In genomic region chr11:80821296-80821695, GRCm38 (mm10) we compare ENCODE assay signal across 8 mouse cellular contexts. TPM values are rescaled to one million over a fixed set of nuclear protein-coding genes. Genes with fewer than 3 reads are reported as not detected.
DNase-seq lines count a peak whose midpoint lies in the region; ATAC-seq and TF ChIP-seq lines count a peak whose summit lies in the region.

No protein-coding gene starts in this region.

- no peaks in the 10 kb centered on the region for H3K9me3 ChIP-seq in forebrain, embryonic 10.5 days
- no peaks in the 10 kb centered on the region for H3K9me3 ChIP-seq in forebrain, embryonic 13.5 days (replicated peaks)

- H3K27me3 ChIP-seq in forebrain, embryonic 10.5 days (ENCODE audit: poor library complexity, severe bottlenecking) = no peaks in the 10 kb centered on the region
- no peaks in the 10 kb centered on the region for H3K27me3 ChIP-seq in forebrain, embryonic 13.5 days
- no peaks in the 10 kb centered on the region for H3K27me3 ChIP-seq in thymus, adult 2 months (ENCODE audit: control insufficient read depth, insufficient read depth, low read length)

- no peak for ATAC-seq in forebrain, embryonic 13.5 days

- H3K9ac ChIP-seq in forebrain, embryonic 13.5 days = no peak overlapping the region

- peak; percentile 24 for DNase-seq in forebrain, embryonic 10.5 days (ENCODE audit: extremely low spot score, low spot score)
- peak; percentile 12 for DNase-seq in adrenal gland, postnatal 25 days
- peak; percentile 62 for DNase-seq in heart, adult 8-10 months (ENCODE audit: low spot score)
- peak; percentile 49 to 65 for DNase-seq in kidney, postnatal 25 days
- peak; percentile 54 to 68 for DNase-seq in lung, postnatal 4 days
- DNase-seq in spleen, adult 12 weeks (ENCODE audit: low spot score) = no peak
- no peak for DNase-seq in thymus, adult 2 months

- H3K4me3 ChIP-seq in forebrain, embryonic 10.5 days = no peak overlapping the region
- no peak overlapping the region for H3K4me3 ChIP-seq in forebrain, embryonic 13.5 days
- no peak overlapping the region for H3K4me3 ChIP-seq in thymus, adult 2 months (ENCODE audit: control insufficient read depth, insufficient read depth, low read length)

- no peak overlapping the region for H3K4me2 ChIP-seq in forebrain, embryonic 13.5 days

- TF ChIP-seq POLR2A in thymus, adult 2 months (IDR thresholded peaks at IDR 0.05; ENCODE audit: control insufficient read depth, extremely low read depth, insufficient read depth, low read length, poor library complexity) = no peak

- H3K36me3 ChIP-seq in forebrain, embryonic 10.5 days (replicated peaks) = peaks cover 80% of the 10 kb centered on the region
- H3K36me3 ChIP-seq in forebrain, embryonic 13.5 days (ENCODE audit: poor library complexity, severe bottlenecking) = peaks cover 41% of the 10 kb centered on the region
- no peaks in the 10 kb centered on the region for H3K36me3 ChIP-seq in thymus, adult 2 months (ENCODE audit: control insufficient read depth, insufficient read depth, low read length)

- 43% methylated on average over 14 of the region's 14 CpGs for WGBS in forebrain, embryonic 10.5 days
- WGBS in forebrain, embryonic 13.5 days = 55% methylated on average over 14 of the region's 14 CpGs
- 81% methylated on average over 14 of the region's 14 CpGs for WGBS in thymus, adult 2 months

- H3K27ac ChIP-seq in forebrain, embryonic 10.5 days = peak overlapping the region; percentile 62; the same call in 1 of the 2 replicates
- H3K27ac ChIP-seq in forebrain, embryonic 13.5 days = no peak overlapping the region
- no peak overlapping the region for H3K27ac ChIP-seq in thymus, adult 2 months (ENCODE audit: control insufficient read depth, insufficient read depth, low read length)

- peaks cover 31% of the 10 kb centered on the region for H3K4me1 ChIP-seq in forebrain, embryonic 10.5 days
- H3K4me1 ChIP-seq in forebrain, embryonic 13.5 days = peaks cover 4% of the 10 kb centered on the region
- no peaks in the 10 kb centered on the region for H3K4me1 ChIP-seq in thymus, adult 2 months (replicated peaks; ENCODE audit: control insufficient read depth, insufficient read depth, low read length)

- no peak for TF ChIP-seq CTCF in thymus, adult 2 months (IDR thresholded peaks at IDR 0.05; ENCODE audit: borderline replicate concordance, control insufficient read depth, extremely low read depth, insufficient read depth, low read length, poor library complexity)

RNA-seq across cellular contexts. Expression of gene Tmem98, which starts 11.3 kb away (rescaled TPM):
- 92.0 and 95.6 TPM in 2 replicates for polyA plus RNA-seq in forebrain, embryonic 10.5 days (2016; fragmentation: Nextera tagmentation; extraction: Ambion mirVana)
- 58.6 and 60.1 TPM in 2 replicates for polyA plus RNA-seq in forebrain, embryonic 13.5 days (2015; fragmentation: Nextera tagmentation; extraction: Ambion mirVana)
- total RNA-seq in adrenal gland, postnatal 25 days (2021) = 65.1 and 67.8 TPM in 2 replicates
- 10 to 100 TPM; 12.3 to 14.2 (median 12.8) TPM for total RNA-seq in heart, adult 8-10 months (2022)
- polyA plus RNA-seq in thymus, adult 2 months (2012; rRNA removed) = 8.0 and 10.9 TPM in 2 replicates

RNA-seq across cellular contexts. Expression of gene Spaca3, which starts 36.9 kb away (rescaled TPM):
- polyA plus RNA-seq in forebrain, embryonic 10.5 days (2016; fragmentation: Nextera tagmentation; extraction: Ambion mirVana) = not detected in 2 replicates
- polyA plus RNA-seq in forebrain, embryonic 13.5 days (2015; fragmentation: Nextera tagmentation; extraction: Ambion mirVana) = not detected in 2 replicates
- not detected in 2 replicates for total RNA-seq in adrenal gland, postnatal 25 days (2021)
- total RNA-seq in heart, adult 8-10 months (2022) = not detected
- 0.26 and 0.28 TPM in 2 replicates for polyA plus RNA-seq in thymus, adult 2 months (2012; rRNA removed)

RNA-seq across cellular contexts. Expression of gene Myo1d, which starts 41.5 kb away (rescaled TPM):
- polyA plus RNA-seq in forebrain, embryonic 10.5 days (2016; fragmentation: Nextera tagmentation; extraction: Ambion mirVana) = 2.0 and 2.3 TPM in 2 replicates
- polyA plus RNA-seq in forebrain, embryonic 13.5 days (2015; fragmentation: Nextera tagmentation; extraction: Ambion mirVana) = 1.4 and 1.7 TPM in 2 replicates
- total RNA-seq in adrenal gland, postnatal 25 days (2021) = 82.4 and 88.1 TPM in 2 replicates
- 10 to 100 TPM in 1 of 4 experiments, 1 to 10 TPM in 3; 7.4 to 10.4 (median 9.5) TPM for total RNA-seq in heart, adult 8-10 months (2022)
- polyA plus RNA-seq in thymus, adult 2 months (2012; rRNA removed) = 4.6 and 5.9 TPM in 2 replicates

Comparison
In these comparisons a context has a peak if more than half of its experiments do, and no peak if none do; other contexts are left out.
1. DNase-seq: peak in forebrain, embryonic 10.5 days (single experiment), adrenal gland, postnatal 25 days (single experiment), heart, adult 8-10 months (single experiment), kidney, postnatal 25 days (2 of 2) and lung, postnatal 4 days (2 of 2); none in spleen, adult 12 weeks (single experiment) and thymus, adult 2 months (single experiment).